ENCODE assay signal across 24 mouse cellular contexts in the genomic region with DNA sequence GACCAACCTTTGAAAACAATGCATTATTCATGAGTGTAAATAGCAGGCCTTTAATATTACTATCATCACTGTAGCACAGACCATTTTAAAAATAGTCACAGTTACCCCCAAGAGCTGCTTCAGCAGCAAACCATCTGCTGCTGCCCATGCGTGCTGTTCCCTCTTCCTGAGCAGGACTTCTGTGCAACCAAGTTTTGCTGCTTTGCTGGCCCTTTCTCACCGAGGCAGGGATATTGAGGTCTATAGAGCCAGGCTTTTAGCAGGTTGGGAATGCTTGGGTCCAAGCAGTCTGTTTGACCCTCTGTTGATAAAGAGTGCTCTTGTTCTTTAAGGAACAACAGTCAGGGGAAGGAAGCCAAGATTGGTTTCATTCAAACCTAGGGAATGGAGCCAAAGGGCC. TPM values are rescaled to one million over a fixed set of nuclear protein-coding genes. Genes with fewer than 3 reads are reported as not detected.
DNase-seq lines count a peak whose midpoint lies in the region; ATAC-seq and TF ChIP-seq lines count a peak whose summit lies in the region.
"Had no signal": no experiment of that assay in that cellular context is flagged by ENCODE, and none has a peak within 500 bp of the region (broad histone marks: within the 10 kb centered on the region; RNA-seq: fewer than 3 reads in every experiment).

No protein-coding gene starts in this region.

- H3K36me3 ChIP-seq in forebrain, embryonic 16.5 days (ENCODE audit: control insufficient read depth, insufficient read depth), result peaks cover 12% of the 10 kb centered on the region
- H3K36me3 ChIP-seq in forebrain, postnatal 0 days (ENCODE audit: insufficient read depth), result peaks cover 11% of the 10 kb centered on the region

- peaks cover 10% of the 10 kb centered on the region for H3K4me1 ChIP-seq in forebrain, embryonic 16.5 days (replicated peaks; ENCODE audit: control insufficient read depth, insufficient read depth, low read length)
- H3K4me1 ChIP-seq in forebrain, postnatal 0 days (ENCODE audit: insufficient read depth), result peaks cover 4% of the 10 kb centered on the region; the same call in 1 of the 2 replicates
- H3K4me1 ChIP-seq: intestine, embryonic 15.5 days had no signal

- TF ChIP-seq CTCF in forebrain, postnatal 0 days (IDR thresholded peaks at IDR 0.05; ENCODE audit: low read depth), result no peak
- TF ChIP-seq CTCF in layer of hippocampus, adult 2 months (conservative IDR thresholded peaks at IDR 0.05), result no peak

- no peaks in the 10 kb centered on the region for H3K9me3 ChIP-seq in forebrain, embryonic 16.5 days (ENCODE audit: control insufficient read depth, low read length)
- H3K9me3 ChIP-seq in forebrain, postnatal 0 days (ENCODE audit: low read length), result no peaks in the 10 kb centered on the region
- H3K9me3 ChIP-seq: hindbrain, embryonic 15.5 days; intestine, embryonic 15.5 days; kidney, embryonic 15.5 days; limb, embryonic 12.5 days; liver, embryonic 13.5 days; lung, embryonic 15.5 days had no signal

- H3K4me2 ChIP-seq in forebrain, embryonic 16.5 days (ENCODE audit: low read length), result no peak overlapping the region
- no peak overlapping the region for H3K4me2 ChIP-seq in forebrain, postnatal 0 days (ENCODE audit: low read depth)
- H3K4me2 ChIP-seq: hindbrain, embryonic 15.5 days; intestine, embryonic 15.5 days; kidney, embryonic 15.5 days; limb, embryonic 12.5 days; liver, embryonic 13.5 days; lung, embryonic 15.5 days had no signal

- no peak for DNase-seq in forebrain, postnatal 0 days
- peak in 1 of 2 experiments; percentile 33 for DNase-seq in layer of hippocampus, adult 2 months (ENCODE audit: low spot score in 2 of 2)
- no peak for DNase-seq in layer of hippocampus, postnatal 10 days (ENCODE audit: low spot score in 2 of 2)
- peak; percentile 29 to 43 for DNase-seq in cerebellum, adult 18-20 months
- peak; percentile 30 to 31 for DNase-seq in cerebellum, postnatal 36 days
- no peak for DNase-seq in thymus, adult 18-20 months
- DNase-seq in gastrocnemius, postnatal 25 days, result no peak
- DNase-seq: embryo, embryonic 11 days; gastrocnemius, postnatal 36 days; heart, postnatal 36 days; kidney, postnatal 4 days; liver, embryonic 13.5 days; lung, postnatal 4 days; retina, postnatal 1 day; right cerebral cortex, postnatal 4 days; thymus, postnatal 14 days had no signal

- H3K27ac ChIP-seq in forebrain, embryonic 16.5 days (ENCODE audit: low read length), result no peak overlapping the region
- no peak overlapping the region; the same call in 1 of the 2 replicates for H3K27ac ChIP-seq in forebrain, postnatal 0 days (ENCODE audit: low read depth, low read length)
- peak overlapping the region; percentile 56 for H3K27ac ChIP-seq in layer of hippocampus, adult 2 months
- H3K27ac ChIP-seq: hindbrain, embryonic 15.5 days; intestine, embryonic 15.5 days; kidney, embryonic 15.5 days; limb, embryonic 12.5 days; liver, embryonic 13.5 days; lung, embryonic 15.5 days; stomach, postnatal 0 days had no signal

- peak; percentile 27; the same call in 1 of the 2 replicates for ATAC-seq in forebrain, embryonic 16.5 days
- ATAC-seq in forebrain, postnatal 0 days, result no peak
- ATAC-seq: intestine, embryonic 15.5 days had no signal

- no peaks in the 10 kb centered on the region for H3K27me3 ChIP-seq in forebrain, embryonic 16.5 days (replicated peaks; ENCODE audit: control insufficient read depth, insufficient read depth, low read length)
- no peaks in the 10 kb centered on the region for H3K27me3 ChIP-seq in forebrain, postnatal 0 days (ENCODE audit: insufficient read depth, low read length)
- H3K27me3 ChIP-seq: CH12.LX; hindbrain, embryonic 15.5 days; intestine, embryonic 15.5 days; kidney, embryonic 15.5 days; limb, embryonic 12.5 days; liver, embryonic 13.5 days; lung, embryonic 15.5 days had no signal

- H3K9ac ChIP-seq in forebrain, embryonic 16.5 days (replicated peaks; ENCODE audit: low read depth, low read length), result no peak overlapping the region
- no peak overlapping the region for H3K9ac ChIP-seq in forebrain, postnatal 0 days
- H3K9ac ChIP-seq: hindbrain, embryonic 15.5 days; intestine, embryonic 15.5 days; kidney, embryonic 15.5 days; limb, embryonic 12.5 days; liver, embryonic 13.5 days; lung, embryonic 15.5 days had no signal

- WGBS in forebrain, embryonic 16.5 days, result 48% methylated on average over 2 of the region's 2 CpGs
- WGBS in forebrain, postnatal 0 days, result 48% methylated on average over 2 of the region's 2 CpGs

- H3K4me3 ChIP-seq in forebrain, embryonic 16.5 days (replicated peaks; ENCODE audit: low read length), result no peak overlapping the region
- H3K4me3 ChIP-seq in forebrain, postnatal 0 days (ENCODE audit: low read depth, low read length), result no peak overlapping the region
- no peak overlapping the region for H3K4me3 ChIP-seq in layer of hippocampus, adult 2 months
- H3K4me3 ChIP-seq: hindbrain, embryonic 15.5 days; intestine, embryonic 15.5 days; kidney, embryonic 15.5 days; limb, embryonic 12.5 days; liver, embryonic 13.5 days; lung, embryonic 15.5 days had no signal

RNA-seq across cellular contexts. Expression of a gene that starts 10.6 kb away (rescaled TPM):
- 17.5 and 19.0 TPM in 2 replicates for polyA plus RNA-seq in forebrain, embryonic 16.5 days (2015; fragmentation: Nextera tagmentation; extraction: Ambion mirVana)
- 12.4 and 19.2 TPM in 2 replicates for total RNA-seq in forebrain, postnatal 0 days (2014; rRNA removed)
- polyA plus RNA-seq in forebrain, postnatal 0 days (2015; fragmentation: Nextera tagmentation; extraction: Ambion mirVana), result 12.4 and 13.7 TPM in 2 replicates
- 10 to 100 TPM in 1 of 2 experiments, 1 to 10 TPM in 1; 8.5 to 14.6 TPM for total RNA-seq in layer of hippocampus, adult 2 months (2021)
- total RNA-seq in layer of hippocampus, postnatal 10 days (2021), result 10 to 100 TPM; 10.6 to 15.7 TPM
- 1 to 10 TPM; 1.5 to 2.3 TPM for total RNA-seq in gastrocnemius, postnatal 25 days (2021)

RNA-seq across cellular contexts. Expression of a gene that starts 16.3 kb away (rescaled TPM):
- polyA plus RNA-seq in forebrain, embryonic 16.5 days (2015; fragmentation: Nextera tagmentation; extraction: Ambion mirVana), result 34.5 and 36.8 TPM in 2 replicates
- total RNA-seq in forebrain, postnatal 0 days (2014; rRNA removed), result 32.4 and 41.1 TPM in 2 replicates
- 8.2 and 13.1 TPM in 2 replicates for polyA plus RNA-seq in forebrain, postnatal 0 days (2015; fragmentation: Nextera tagmentation; extraction: Ambion mirVana)
- total RNA-seq in layer of hippocampus, adult 2 months (2021), result 10 to 100 TPM; 24.9 to 33.6 TPM
- total RNA-seq in layer of hippocampus, postnatal 10 days (2021), result 10 to 100 TPM; 44.3 to 50.4 TPM
- total RNA-seq in gastrocnemius, postnatal 25 days (2021), result 10 to 100 TPM; 17.2 to 20.3 TPM

Comparison
In these comparisons a context has a peak if more than half of its experiments do, and no peak if none do; other contexts are left out.
1. DNase-seq: peak in cerebellum, adult 18-20 months (2 of 2) and cerebellum, postnatal 36 days (2 of 2); none in forebrain, postnatal 0 days (single experiment), layer of hippocampus, postnatal 10 days (0 of 2), thymus, adult 18-20 months (0 of 2) and gastrocnemius, postnatal 25 days (single experiment).